Comparison of ENCODE assay signal across 9 mouse cellular contexts in the genomic region with DNA sequence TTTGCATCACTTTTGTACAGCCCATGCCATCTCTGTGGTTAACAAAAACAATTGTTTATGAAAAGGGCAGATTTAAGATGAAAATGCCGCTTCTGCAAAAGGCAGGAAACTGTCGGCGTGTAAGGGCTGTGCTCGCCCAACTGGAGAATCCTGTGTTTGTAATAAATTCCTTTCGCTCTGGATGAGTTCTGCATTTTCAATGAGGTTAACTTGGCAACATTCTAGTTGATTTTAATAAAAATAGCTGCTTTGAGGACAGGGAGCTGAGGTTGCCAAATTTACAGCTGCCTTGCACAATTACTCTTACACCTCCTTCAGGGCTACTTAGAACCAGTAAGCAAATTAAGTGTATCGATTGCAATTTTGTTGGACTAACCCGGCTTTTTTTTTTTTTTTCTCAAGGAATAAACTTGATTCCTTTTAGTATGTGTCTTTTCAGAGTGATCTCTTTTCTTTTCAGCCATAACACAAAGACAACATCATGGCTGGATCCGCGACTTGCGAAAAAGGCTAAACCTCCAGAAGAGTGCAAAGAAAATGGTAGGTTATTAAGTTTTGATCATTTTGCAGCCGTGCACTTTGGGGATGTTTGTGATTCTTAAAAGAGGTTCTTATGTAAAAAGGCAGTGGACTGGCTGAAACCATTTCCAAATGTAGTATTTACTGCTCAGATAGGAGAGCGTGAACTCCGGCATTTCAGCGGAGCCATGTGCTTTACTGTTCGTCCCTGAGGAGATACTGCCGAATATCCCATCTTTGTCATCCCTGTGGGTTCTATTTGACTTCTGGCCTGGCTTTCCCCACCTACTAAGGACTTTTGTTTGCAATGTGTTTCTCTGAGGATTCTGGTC.
A peak's percentile ranks its signal among the peaks of the same experiment; 100 is the strongest.
DNase-seq lines count a peak whose midpoint lies in the region; ATAC-seq and TF ChIP-seq lines count a peak whose summit lies in the region.
"Had no signal": no experiment of that assay in that cellular context is flagged by ENCODE, and none has a peak within 500 bp of the region (broad histone marks: within the 10 kb centered on the region; RNA-seq: fewer than 3 reads in every experiment).

No protein-coding gene starts in this region.

- no peaks in the 10 kb centered on the region for H3K4me1 ChIP-seq in lung, adult 2 months (ENCODE audit: control insufficient read depth, insufficient read depth, low read length)
- peaks cover 19% of the 10 kb centered on the region for H3K4me1 ChIP-seq in neural tube, embryonic 15.5 days
- H3K4me1 ChIP-seq: limb, embryonic 15.5 days had no signal

- no peak for TF ChIP-seq POLR2A in lung, adult 2 months (IDR thresholded peaks at IDR 0.05; ENCODE audit: borderline replicate concordance, extremely low read depth, low read depth, low read length)

- H3K27ac ChIP-seq in neural tube, embryonic 15.5 days (replicated peaks) = peak overlapping the region; percentile 72
- H3K27ac ChIP-seq: limb, embryonic 15.5 days had no signal

- peak; percentile 60; the same call in 1 of the 2 replicates for ATAC-seq in neural tube, embryonic 15.5 days (ENCODE audit: low FRiP score)

- no peaks in the 10 kb centered on the region for H3K36me3 ChIP-seq in neural tube, embryonic 15.5 days
- H3K36me3 ChIP-seq: limb, embryonic 15.5 days had no signal

- peak overlapping the region; percentile 44 for H3K4me2 ChIP-seq in neural tube, embryonic 15.5 days
- H3K4me2 ChIP-seq: limb, embryonic 15.5 days had no signal

- 61% methylated on average over 16 of the region's 16 CpGs for WGBS in lung, adult 2 months
- 25% methylated on average over 16 of the region's 16 CpGs for WGBS in neural tube, embryonic 15.5 days

- TF ChIP-seq CTCF in lung, adult 2 months (IDR thresholded peaks at IDR 0.05; ENCODE audit: insufficient read depth, low read length) = no peak

- H3K4me3 ChIP-seq in lung, adult 2 months (replicated peaks; ENCODE audit: extremely low read depth, low read depth, low read length) = peak overlapping the region; percentile 13
- H3K4me3 ChIP-seq in neural tube, embryonic 15.5 days (replicated peaks) = peak overlapping the region; percentile 30
- H3K4me3 ChIP-seq: limb, embryonic 15.5 days had no signal

- DNase-seq in cerebellum, postnatal 14 days = peak; percentile 14 to 30
- DNase-seq in cerebellum, adult 18-20 months = no peak
- DNase-seq in lung, adult 2 months = no peak
- no peak for DNase-seq in lung, postnatal 14 days
- peak; percentile 13 for DNase-seq in left cerebral cortex, postnatal 4 days
- no peak for DNase-seq in ovary, postnatal 14 days (ENCODE audit: low spot score)
- no peak for DNase-seq in adrenal gland, adult 18-20 months (ENCODE audit: low spot score in 2 of 2)

- 0 out of 2 replicates have a peak overlapping the region, but pooled peaks have one; percentile 17 for H3K9ac ChIP-seq in neural tube, embryonic 15.5 days (replicated peaks)
- H3K9ac ChIP-seq: limb, embryonic 15.5 days had no signal

- H3K27me3 ChIP-seq in neural tube, embryonic 15.5 days (replicated peaks) = no peaks in the 10 kb centered on the region
- H3K27me3 ChIP-seq: limb, embryonic 15.5 days had no signal

- H3K9me3 ChIP-seq in neural tube, embryonic 15.5 days (replicated peaks) = no peaks in the 10 kb centered on the region
- H3K9me3 ChIP-seq: limb, embryonic 15.5 days had no signal

- intact Hi-C loops in left cerebral cortex, postnatal 4 days (cut with DNase I) = loop anchor here (10.0 kb wide), 1 partner anchor 323 kb away; no protein-coding TSS in a partner anchor

Comparison
In these comparisons a context has a peak if more than half of its experiments do, and no peak if none do; other contexts are left out.
1. DNase-seq: peak in cerebellum, postnatal 14 days (2 of 2) and left cerebral cortex, postnatal 4 days (single experiment); none in cerebellum, adult 18-20 months (0 of 2), lung, adult 2 months (single experiment), lung, postnatal 14 days (single experiment), ovary, postnatal 14 days (single experiment) and adrenal gland, adult 18-20 months (0 of 2).